Mouse (Mus musculus) adipocyte (in vitro differentiated cells): Measurements from ENCODE around the gene Pla2r1.

ENCODE experiments used
- DNase-seq: peaks from one replicate; pipeline ENCODE4 v3.0.0-alpha.2; 2016; ENCODE audit warnings: low spot score

The Pla2r1 gene

DNA sequence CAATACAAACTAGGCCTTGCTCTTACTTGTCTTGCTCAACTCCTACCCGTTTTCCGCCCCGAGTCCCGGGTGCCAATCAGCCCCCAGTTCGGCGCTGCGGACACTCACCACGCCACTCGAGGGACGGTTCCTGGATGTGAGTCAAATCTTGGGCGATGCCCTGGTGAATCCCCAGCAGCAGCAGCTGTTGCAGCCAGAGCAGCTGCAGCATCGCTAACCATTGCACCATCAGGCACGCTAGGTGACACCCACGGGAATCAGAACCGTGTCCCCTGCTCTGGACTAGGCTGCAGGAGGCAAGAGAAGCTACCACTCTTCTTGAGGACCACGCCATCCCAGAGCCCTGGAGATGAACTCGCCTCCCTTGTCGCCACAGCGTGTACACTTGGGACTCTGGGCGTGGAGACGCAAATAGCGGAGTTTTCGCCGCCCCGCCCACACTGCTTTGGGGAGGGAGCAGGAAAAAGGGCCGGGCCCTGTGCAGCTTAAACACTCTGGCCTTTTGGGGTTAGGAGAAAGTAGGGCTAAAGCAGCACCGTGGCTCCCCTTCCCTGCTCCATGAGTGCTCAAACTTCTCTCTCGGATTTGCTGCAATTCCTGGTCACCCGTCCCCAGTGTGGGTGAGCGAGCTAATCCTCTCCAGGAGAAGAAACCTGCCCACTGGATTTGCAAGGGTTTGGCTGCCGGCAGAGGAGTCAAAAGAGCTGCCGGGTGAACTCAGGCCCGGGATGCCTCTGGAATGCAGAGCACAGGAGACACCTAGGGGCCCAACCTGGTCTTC lies at the start of gene Pla2r1:
TSS of gene Pla2r1 (minus strand) at position 407 of the 781 bp plus-strand sequence.
- DNase-seq: no peak

DNA sequence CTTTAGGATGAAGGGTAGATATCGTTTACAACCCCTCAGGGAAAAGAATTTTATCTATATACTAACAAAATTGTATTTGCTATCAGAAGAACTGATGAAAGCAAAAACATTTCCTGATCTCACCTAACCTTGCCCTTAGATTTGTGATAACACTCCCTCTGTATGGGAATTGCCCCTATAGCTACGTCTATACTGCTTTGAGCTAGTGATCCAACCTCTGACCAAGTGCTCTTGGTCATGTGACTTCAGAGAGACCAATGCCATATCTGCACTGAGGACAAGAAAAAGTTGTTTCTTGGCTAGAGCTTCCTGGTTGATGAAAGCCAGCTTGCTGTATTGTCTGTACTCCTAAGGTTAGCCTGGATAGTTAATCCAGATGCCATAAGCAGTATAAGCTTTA lies 48.2 kb upstream of the Pla2r1 start:
- DNase-seq: no peak

DNA sequence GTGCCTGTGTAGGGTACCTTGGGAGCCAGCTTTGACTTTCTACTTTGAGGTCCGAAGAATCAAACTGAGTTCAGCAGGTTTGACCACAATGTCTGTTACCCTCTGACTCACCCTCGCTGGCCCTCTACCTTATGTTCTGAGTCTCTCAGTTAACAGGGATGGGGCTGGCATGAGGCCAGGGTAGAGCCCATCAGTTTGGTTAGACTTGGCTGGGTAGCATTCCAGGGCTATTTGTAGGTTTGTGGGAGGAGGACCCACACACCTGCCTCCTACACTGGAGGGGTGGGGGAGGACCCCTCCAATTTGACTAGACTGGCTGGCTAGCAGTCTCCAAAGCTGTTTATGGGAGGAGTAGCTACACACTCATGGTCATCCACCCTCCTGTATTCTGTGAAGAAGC lies 47.8 kb upstream of the Pla2r1 start:
- DNase-seq: no peak

DNA sequence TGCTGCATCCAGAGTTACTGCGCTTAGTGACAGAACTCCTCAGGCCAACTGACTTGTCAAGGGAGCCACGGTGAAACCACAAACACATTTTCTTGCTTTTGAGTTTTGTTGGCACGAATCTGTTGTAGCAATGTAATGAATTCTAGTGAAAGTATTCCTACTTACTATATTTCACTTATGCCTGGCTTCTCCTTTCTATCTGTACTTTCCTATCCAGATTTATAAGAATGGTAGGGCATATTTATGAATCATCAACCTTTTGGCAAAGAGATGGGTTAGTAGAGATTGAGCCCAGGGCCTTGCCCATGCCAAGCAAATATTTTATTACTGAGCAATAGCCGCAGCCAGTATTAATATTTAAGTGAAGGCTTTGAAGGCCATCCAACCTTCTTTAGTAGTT lies 30.3 kb upstream of the Pla2r1 start:
- no peak for DNase-seq

DNA sequence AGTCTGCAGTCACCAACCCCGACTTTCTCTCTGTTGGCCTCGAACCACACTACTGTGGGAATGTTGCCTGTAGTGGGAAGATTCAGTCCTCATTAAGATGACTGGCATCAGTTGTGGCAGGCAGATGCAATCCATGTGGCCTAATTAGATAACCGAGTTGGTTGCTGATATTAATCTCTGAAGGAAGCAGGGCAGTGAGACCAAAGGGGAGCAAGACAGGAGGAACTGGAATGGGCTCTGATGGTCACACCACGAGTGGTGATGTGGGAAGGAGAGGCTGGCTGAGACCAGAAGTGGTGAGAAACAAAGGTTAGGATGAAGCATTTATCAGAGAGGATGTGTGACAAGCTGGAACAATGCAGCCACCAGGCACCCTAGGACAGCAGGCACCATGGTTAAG lies 1.5 kb upstream of the Pla2r1 start:
- no peak for DNase-seq

DNA sequence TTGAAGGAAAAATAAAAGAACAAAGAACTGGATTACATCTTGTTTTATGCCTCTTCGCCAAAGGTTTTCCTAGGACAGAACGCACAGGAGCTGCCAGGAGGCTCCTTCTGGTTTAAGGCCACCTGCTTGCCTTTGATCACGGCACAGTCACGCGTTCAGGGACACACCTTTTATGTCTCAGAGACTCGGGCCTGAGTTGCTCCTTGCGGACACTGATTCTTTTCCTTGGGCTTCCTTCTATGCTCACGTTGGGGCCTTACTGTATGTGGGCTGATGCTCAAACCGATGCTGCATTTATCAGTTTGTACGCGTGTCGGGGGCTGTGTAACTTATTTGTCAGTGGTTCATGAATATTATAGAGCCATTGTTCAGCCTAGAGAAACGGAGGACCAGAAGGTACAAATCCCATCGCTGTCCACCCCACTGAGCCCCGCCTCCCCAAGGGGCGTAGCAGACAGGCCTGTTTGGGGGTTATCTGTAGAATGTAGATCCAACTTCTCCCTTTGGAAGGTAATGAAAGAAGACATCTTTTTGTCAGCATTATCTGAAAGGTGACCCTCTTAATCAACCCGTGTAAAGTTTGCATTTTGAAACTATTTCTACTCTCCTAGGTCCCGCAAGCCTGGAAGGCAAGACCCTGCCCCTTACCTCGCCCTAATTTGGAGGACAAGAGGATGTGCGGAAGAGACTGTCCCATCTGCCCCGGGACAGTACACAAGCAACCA lies 769 bp downstream of the Pla2r1 start:
- DNase-seq: no peak

DNA sequence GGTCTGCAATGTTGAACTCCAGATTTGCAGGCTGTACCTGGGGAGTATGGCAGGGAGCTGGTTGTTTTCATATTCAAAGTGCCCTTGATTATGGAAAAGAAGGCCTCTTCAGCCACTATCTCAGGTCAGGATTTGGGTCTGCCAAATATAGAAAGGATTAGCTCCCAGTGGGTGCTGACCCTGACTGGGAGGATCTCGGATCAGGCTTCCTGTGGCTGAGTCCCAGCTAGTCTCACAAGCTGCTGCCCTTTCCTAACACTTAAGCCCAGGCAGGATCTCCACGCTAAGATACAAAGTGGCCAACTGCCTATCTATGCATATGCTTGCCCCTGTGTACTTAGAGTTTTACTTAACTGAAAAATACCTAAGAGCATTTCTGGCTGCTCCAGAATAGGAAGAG lies 1.4 kb downstream of the Pla2r1 start:
- DNase-seq: no peak

DNA sequence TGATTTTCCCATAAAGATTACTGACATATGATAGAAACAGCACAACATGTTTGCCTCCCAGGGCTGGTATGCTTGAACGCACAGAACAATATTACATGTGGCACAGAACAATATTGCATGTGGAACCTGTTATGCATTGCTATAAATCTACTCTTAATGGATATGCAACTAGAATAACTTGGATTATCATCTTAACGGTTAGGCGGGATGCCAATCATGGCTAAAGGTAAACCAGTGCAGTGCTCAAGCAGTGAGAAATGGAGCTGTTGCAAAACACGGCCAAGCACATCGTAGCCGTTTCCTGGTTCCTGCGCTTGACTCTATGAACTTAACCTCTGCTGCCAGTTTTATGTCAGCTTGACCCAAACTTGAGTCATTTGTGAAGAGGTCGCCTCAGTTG lies 2.6 kb downstream of the Pla2r1 start:
- no peak for DNase-seq

DNA sequence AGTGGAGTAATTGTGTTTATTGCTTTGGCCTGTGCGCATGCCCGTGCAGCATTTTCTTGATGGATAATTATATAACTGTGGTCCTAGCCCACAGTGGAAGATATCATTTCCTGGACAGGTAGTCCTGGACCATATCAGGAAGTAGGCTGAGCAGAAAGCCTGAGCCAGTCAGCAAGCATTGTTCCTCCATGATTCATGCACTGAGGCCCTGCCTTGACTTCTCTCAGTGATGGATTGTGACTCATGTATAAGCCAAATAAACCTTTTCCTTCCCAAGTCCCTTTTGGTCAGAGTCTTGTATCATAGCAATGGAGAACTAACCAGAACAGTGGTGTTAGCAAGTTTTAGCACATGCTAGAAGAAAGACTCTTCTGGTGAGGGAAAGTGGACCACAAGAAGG lies 3.3 kb downstream of the Pla2r1 start:
- no peak for DNase-seq

DNA sequence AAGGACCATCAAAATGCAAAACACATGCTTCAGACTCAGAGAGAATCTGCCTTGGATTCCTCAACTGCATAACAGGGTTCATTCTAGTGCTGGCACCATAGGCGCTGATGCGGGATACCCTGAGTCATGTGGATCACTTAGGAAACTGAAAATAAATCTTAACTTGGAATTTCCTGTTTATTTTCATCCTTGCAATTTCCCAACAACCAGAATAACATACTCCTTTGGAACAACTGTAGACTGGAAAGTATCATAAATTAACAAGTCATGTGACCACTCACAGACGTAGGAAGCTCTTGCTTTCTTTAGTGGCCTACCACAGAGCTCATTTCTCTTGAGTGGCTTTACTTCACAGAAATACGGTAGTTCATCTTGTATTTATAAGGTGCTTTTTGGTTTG lies 7.0 kb downstream of the Pla2r1 start:
- DNase-seq: peak; percentile 49

DNA sequence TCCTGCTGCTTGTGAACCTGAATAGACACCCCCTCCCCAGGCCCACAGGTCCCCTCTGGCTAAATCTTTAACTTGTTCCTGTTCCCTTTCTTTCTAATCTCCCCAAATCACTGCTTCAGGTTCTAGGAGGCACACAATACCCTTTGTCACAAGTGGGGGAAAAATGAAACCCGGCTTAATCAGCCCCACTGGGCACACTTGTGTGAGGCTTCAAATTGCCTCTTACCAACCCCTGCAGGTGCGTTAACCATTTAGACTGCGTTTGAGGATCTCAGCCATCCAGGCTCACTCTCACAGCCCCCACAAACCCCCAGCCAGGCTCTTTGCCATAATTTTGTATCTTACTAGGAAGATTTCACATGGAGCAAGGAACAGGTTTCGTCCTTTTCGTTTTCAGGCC lies 9.1 kb downstream of the Pla2r1 start:
- DNase-seq: no peak

DNA sequence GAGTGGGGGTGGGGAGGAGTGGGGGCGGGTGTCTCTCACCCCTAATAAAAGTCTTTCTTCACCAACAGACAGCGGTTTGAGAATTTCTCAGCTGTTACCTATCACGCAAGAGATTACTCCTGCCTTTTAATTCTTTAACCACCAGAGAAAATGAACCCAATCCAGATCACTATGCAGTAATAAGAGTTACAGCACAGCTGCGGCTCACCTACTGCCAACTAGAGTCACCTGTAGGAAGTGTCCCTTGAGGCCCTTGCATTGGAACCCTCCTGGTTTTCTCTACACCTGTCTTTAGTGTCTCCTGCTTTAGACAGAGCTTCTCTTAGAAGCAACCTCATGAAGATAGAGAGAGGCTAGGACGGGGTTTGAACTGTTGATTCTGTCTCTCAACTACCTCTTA lies 11.4 kb downstream of the Pla2r1 start:
- no peak for DNase-seq

DNA sequence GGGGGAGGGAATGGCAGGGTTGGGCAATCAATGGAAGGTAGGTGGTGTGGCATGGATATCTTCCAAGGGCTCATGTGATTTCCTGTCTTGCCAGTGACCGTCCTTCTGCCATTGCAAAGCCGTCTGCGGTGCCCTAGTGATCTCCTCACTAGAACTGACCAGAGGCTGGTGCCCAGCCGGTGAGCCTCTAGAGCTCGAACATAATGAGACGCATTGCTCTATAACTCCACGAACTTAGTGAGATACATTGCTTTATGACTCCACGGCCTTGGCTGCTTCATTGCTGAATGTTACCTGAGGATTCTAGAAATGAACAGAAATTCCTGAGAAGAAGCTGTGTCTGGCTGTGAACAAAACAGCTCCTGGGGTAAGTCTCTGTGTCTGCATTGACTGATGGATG lies 12.8 kb downstream of the Pla2r1 start:
- DNase-seq: no peak

DNA sequence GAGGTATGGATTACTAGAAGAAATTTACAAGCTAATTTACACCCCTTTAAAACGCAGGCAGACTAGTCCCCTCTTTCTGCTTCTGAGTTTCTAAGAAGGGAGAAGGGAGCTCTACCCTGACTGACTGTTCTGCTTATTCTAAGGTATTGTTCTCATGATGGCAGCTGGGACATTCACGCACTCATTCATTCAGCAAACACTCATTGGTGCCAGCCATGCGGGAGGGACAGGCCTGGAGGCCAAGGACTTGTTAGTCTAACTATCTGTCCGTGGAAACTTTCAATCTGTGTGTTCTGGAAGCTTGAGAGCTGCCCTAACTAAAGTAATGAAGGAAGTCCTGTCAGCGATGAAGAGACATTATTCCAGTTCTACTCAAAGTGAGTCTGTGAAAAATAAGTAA lies 14.4 kb downstream of the Pla2r1 start:
- DNase-seq: no peak

DNA sequence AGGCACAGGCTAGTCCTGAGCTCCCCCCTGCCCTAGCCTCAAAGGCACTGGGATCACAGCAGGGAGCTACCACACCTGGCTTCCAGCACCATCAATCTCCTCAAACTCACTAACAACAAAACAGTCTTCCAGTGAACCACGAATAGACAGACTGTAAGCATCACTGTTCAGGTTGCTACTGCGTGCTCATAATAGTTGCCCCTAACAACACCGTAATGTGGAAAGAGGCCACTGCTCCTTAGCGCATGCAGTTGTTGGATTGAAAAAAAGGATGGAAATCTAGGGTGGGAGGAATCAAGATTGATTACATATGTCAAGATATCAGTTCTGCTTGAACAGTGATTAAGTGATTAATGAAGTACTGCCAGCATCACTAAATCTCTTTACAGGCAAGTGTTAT lies 14.8 kb downstream of the Pla2r1 start:
- DNase-seq: no peak

DNA sequence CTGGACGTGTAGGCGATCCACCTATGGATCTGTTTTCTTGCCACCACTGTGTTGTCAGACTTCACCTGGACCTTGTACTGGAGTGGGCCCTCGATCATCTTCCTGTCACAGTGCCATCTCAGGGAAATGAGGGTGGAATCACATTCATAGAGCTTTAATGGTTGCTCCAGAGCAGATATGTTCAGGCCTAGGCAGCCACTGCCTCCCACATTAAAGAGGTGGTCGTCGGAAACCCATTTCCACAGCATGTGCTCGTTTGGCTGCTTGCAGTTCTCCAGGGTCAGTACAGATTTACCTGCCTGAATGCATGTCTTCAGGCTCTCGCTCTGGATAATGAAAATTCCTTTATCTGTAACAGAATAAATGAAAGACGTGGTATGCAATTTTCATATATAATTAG lies 18.4 kb downstream of the Pla2r1 start:
- no peak for DNase-seq

DNA sequence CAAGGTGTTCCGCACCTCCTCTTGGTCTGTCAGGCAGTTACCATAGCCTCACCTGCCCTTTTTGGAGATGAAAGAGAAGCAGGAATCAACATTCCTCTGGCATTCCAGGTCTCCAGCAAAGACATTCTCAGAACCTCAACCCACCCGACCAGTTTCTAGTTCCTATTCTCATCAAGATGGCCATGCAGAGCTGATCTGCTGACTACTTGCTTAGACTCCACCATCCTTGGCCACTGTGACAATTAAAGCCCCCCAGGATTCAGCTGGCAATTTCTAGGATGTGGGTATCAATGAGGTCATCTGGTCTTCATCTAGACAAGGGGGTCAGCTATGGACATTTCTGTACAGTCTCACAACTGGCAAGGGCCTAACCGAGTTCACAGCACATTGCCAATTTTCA lies 20.1 kb downstream of the Pla2r1 start:
- DNase-seq: no peak

DNA sequence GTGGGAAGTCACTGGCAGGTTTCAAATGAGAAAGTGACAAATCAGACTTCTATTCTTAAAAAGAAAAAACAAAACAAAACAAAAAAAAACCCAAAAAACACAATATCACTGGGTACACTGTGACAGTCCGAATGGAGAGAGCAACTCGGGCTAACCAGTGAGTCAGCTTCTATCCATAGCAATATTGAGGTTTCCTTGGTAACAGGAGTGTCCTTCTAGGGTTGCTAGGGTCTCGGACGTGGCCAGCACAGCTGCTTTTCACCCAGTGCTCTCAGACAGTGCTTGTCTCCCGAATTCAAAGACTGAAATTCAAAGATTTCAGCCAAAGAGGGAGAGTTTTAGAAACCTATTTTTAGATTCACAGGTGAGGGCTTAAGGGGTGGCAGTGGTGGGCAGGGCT lies 20.6 kb downstream of the Pla2r1 start:
- no peak for DNase-seq

DNA sequence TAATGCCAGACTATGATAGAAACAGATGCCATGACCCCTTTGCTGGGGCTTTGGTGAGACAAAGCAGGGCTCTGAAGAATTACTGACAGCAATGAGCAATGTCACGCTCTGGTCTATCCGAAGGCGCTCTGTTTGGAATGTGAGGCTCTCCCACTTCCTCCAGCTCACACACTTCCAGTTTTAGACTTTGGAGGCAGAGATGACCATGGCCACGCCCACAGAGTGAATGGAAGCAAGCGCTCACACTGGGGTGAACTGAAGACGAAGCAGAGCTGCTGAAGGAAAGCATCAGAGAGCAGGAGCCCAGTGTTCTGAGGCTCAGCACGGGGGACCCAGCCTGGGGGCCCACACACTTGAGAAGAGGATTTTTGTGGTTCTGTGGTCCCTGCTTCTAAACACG lies 37.3 kb downstream of the Pla2r1 start:
- no peak for DNase-seq

DNA sequence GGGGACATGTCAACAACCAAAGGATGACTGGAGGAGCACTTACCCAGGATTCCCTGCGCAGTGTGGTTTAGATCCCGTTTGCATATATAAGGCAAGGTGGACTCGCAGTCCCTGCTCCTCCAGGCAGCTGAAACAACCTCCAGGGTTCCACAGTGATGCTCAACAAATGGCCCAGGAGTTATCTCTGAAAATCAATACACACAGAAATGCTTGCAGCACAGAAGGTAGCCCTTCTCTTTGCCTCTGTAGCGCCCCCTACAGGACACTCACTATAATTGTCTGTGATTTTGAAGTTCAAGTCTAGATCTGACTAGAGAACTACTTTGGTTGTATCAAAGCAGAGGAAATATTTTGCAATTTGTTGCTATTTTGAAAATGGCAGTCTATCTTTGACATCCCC lies 38.2 kb downstream of the Pla2r1 start:
- DNase-seq: no peak

DNA sequence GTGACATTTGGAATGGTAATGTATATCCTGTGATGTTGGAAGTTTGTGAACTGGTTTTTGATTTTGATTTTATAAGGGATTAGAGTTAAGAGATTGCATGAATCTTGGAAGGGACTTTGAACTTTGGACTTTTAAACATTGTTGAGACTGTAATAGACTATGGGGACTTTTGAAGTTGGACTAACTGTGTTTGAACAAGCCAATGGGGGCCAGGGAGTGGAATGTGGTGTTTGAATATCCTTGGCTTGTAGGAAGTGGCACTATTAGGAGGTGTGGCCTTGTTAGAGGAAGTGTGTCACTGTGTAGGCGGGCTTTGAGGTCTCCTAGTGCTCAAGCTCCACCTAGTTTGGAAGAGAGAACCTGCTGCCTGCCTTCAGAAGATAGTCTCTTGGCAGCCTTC lies 42.4 kb downstream of the Pla2r1 start:
- DNase-seq: no peak

DNA sequence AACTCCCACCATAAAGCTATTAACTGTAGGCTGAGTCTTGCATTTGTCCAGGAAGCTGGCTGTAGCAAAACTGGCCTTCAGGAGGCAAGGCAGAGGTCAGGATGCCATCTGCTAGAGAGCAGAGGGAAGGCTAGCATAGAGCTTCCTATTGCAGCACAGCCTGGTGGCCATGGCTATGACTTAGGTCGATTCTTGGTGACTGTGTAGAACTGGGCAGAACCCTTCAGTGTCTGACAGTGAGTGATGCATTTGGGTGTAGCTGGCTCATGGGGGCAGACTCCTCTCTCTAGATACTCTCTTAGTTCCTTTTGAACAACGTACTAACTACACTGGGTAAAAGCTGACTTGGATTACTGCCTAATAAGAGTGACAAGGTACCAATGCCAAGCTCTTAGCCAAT lies 48.0 kb downstream of the Pla2r1 start:
- peak; percentile 39 for DNase-seq

DNA sequence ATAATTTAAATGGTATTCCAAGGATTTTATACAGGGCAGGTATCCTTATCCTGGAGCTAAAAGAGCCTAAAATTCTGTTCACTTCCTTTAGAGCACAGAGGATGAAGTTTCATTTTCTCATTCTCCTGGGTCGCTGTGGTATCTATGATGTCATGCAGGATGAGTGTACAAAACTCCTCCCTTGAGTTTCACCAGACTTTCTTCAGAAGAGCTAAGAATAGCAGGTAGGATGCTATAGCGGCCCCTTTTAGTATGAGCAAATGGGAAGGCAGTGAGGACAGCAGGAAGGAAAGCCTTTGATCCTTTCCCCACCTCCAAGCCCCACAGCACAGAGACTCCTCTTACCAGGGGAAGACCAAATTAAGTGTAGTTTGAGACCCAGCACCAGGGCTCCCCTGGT lies 48.4 kb downstream of the Pla2r1 start:
- DNase-seq: no peak

DNA sequence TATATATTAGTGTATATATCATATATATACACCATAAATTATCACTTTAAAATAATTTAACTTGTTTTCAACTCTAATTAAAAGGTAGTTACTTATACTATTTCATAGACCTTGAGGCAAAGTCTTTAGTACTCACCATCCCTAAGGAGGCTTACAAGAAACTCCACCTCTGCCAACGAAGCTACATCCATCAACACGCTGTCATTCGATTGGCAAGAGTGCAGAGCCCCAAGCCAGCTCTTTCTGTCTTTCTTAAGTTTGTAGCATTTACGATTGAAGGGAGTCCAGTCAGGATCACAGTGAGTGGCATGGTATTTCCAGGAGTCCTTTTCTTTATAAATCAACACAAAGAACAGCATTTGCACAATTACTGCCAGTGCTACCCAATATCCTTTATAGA lies 49.1 kb downstream of the Pla2r1 start:
- DNase-seq: peak; percentile 86
